Mouse (Mus musculus) cortical plate, adult 2 months (tissue): Measurements from ENCODE around the gene Rps26. TPM values are rescaled to one million over a fixed set of nuclear protein-coding genes. Genes with fewer than 3 reads are reported as not detected.
A peak's percentile ranks its signal among the peaks of the same experiment; 100 is the strongest.

ENCODE experiments used
- H3K27ac ChIP-seq: fragments of 200-500 bp; 2 replicates; pipeline ENCODE4 v1.5.1; 2012; ENCODE audit warnings: low read length, control low read depth, inconsistent platforms; ENCODE audit not compliant: insufficient read depth
- H3K4me1 ChIP-seq: fragments of 200-500 bp; 2 replicates; pipeline ENCODE4 v1.6.1; 2011; ENCODE audit warnings: low read length; ENCODE audit not compliant: control insufficient read depth, insufficient read depth
- H3K4me3 ChIP-seq: fragments of 200-500 bp; 2 replicates; pipeline ENCODE4 v1.5.1; 2011; ENCODE audit warnings: mild to moderate bottlenecking, low read length, control low read depth; ENCODE audit not compliant: insufficient read depth
- CTCF ChIP-seq: fragments of 200-500 bp; IDR thresholded peaks from 2 replicates; pipeline ENCODE4 v1.5.1; 2011; ENCODE audit warnings: mild to moderate bottlenecking, control low read depth, low read length; ENCODE audit not compliant: insufficient read depth; ENCODE audit errors: extremely low read depth
- POLR2A ChIP-seq: fragments of 200-500 bp; IDR thresholded peaks from 2 replicates; pipeline ENCODE4 v1.6.1; 2011; ENCODE audit warnings: mild to moderate bottlenecking, low read length, control low read depth; ENCODE audit not compliant: insufficient read depth; ENCODE audit errors: extremely low read depth
- polyA plus RNA-seq: library from polyadenylated mRNA; depleted of rRNA; stranded (reverse); fragments of >200 nt; gene quantifications from 2 replicates; pipeline ENCODE4 v1.2.3, GENCODE M21; 2012

Rps26 gene
- polyA plus RNA-seq, 1 experiment: 390 TPM

- Histone ChIP-seq H3K27ac (no peak overlapping the region), H3K4me3 (peak overlapping the region; percentile 23), H3K4me1 (no peaks in the 10 kb centered on the region)
- TF ChIP-seq CTCF: peak; percentile 49
- TF ChIP-seq POLR2A: no peak
Observed at GRCm38 (mm10) chr10:128590193-128590690, 36.3 kb downstream of the Rps26 start.

- H3K27ac ChIP-seq: no peak within 1 kb of the TSS
- TF ChIP-seq POLR2A (no peak), CTCF (no peak)
- no peaks in the 10 kb centered on the region for H3K4me1 ChIP-seq
- peak within 1 kb of the TSS; percentile 23 for H3K4me3 ChIP-seq
Observed at GRCm38 (mm10) chr10:128589464-128590192, 36.9 kb downstream of the Rps26 start, which contains the start of gene Erbb3. Gene Erbb3 (minus strand): TSS chr10:128589652.

- Histone ChIP-seq H3K4me1 (no peaks in the 10 kb centered on the region), H3K27ac (no peak overlapping the region), H3K4me3 (peak overlapping the region; percentile 23)
- TF ChIP-seq CTCF: no peak
- TF ChIP-seq POLR2A: no peak
Observed at GRCm38 (mm10) chr10:128588775-128589463, 37.6 kb downstream of the Rps26 start.

- TF ChIP-seq POLR2A: no peak
- TF ChIP-seq CTCF: no peak
- no peak overlapping the region for H3K27ac ChIP-seq
- peak overlapping the region; percentile 23; the same call in 1 of the 2 replicates for H3K4me3 ChIP-seq
Observed at GRCm38 (mm10) chr10:128588136-128588535, 38.4 kb downstream of the Rps26 start.

GRCm38 (mm10) chr10:128587697-128588096, 38.9 kb downstream of the Rps26 start:
- Histone ChIP-seq H3K27ac (peak overlapping the region; percentile 58; the same call in 1 of the 2 replicates), H3K4me3 (peak overlapping the region; percentile 16; the same call in 1 of the 2 replicates), H3K4me1 (no peaks in the 10 kb centered on the region)
- TF ChIP-seq POLR2A (no peak), CTCF (no peak)

More at GRCm38 (mm10) chr10:128588136-128588535, 38.4 kb downstream of the Rps26 start:
- H3K4me1 ChIP-seq: no peaks in the 10 kb centered on the region

- H3K4me3 ChIP-seq: no peak overlapping the region
- TF ChIP-seq CTCF (no peak), POLR2A (no peak)
- peak overlapping the region; percentile 80 for H3K27ac ChIP-seq
- no peaks in the 10 kb centered on the region for H3K4me1 ChIP-seq
Observed at GRCm38 (mm10) chr10:128587120-128587519, 39.4 kb downstream of the Rps26 start.

- peak overlapping the region; percentile 85 for H3K27ac ChIP-seq
- TF ChIP-seq CTCF (no peak), POLR2A (no peak)
- H3K4me3 ChIP-seq: no peak overlapping the region
- H3K4me1 ChIP-seq: no peaks in the 10 kb centered on the region
Observed at GRCm38 (mm10) chr10:128586546-128586945, 40.0 kb downstream of the Rps26 start.

- H3K4me3 ChIP-seq: no peak overlapping the region
- H3K27ac ChIP-seq: no peak overlapping the region
- TF ChIP-seq POLR2A (no peak), CTCF (no peak)
- H3K4me1 ChIP-seq: no peaks in the 10 kb centered on the region
Observed at GRCm38 (mm10) chr10:128584386-128584785, 42.2 kb downstream of the Rps26 start.

- no peak for TF ChIP-seq CTCF
- TF ChIP-seq POLR2A: no peak
- no peak overlapping the region for H3K4me3 ChIP-seq
Observed at GRCm38 (mm10) chr10:128583644-128584043, 42.9 kb downstream of the Rps26 start.

GRCm38 (mm10) chr10:128579731-128580130, 46.8 kb downstream of the Rps26 start:
- H3K4me1 ChIP-seq: no peaks in the 10 kb centered on the region
- TF ChIP-seq POLR2A (no peak), CTCF (no peak)
- H3K4me3 ChIP-seq: no peak overlapping the region
- H3K27ac ChIP-seq: no peak overlapping the region

More at GRCm38 (mm10) chr10:128583644-128584043, 42.9 kb downstream of the Rps26 start:
- Histone ChIP-seq H3K27ac (no peak overlapping the region), H3K4me1 (no peaks in the 10 kb centered on the region)
